Mouse (Mus musculus) olfactory bulb, adult 2 months (tissue): ENCODE results near the gene Gpr45. TPM values are rescaled to one million over a fixed set of nuclear protein-coding genes. Genes with fewer than 3 reads are reported as not detected.

ENCODE experiments used
- H3K27ac ChIP-seq: fragments of 200-500 bp; 2 replicates; pipeline ENCODE4 v1.5.1; 2012; ENCODE audit warnings: low read depth, low read length; ENCODE audit not compliant: insufficient read depth
- H3K4me1 ChIP-seq: fragments of 200-500 bp; 2 replicates; pipeline ENCODE4 v1.6.1; 2012; ENCODE audit warnings: low read length; ENCODE audit not compliant: control insufficient read depth, insufficient read depth
- H3K4me3 ChIP-seq: fragments of 200-500 bp; 2 replicates; pipeline ENCODE4 v1.5.1; 2012; ENCODE audit warnings: mild to moderate bottlenecking, low read depth, low read length, moderate library complexity; ENCODE audit not compliant: insufficient read depth
- CTCF ChIP-seq: fragments of 200-500 bp; IDR thresholded peaks from 2 replicates; pipeline ENCODE4 v1.5.1; 2012; ENCODE audit warnings: low read depth, mild to moderate bottlenecking, low read length, moderate library complexity; ENCODE audit not compliant: insufficient read depth
- POLR2A ChIP-seq: fragments of 200-500 bp; IDR thresholded peaks from 2 replicates; pipeline ENCODE4 v1.6.1; 2012; ENCODE audit warnings: mild to moderate bottlenecking, low read depth, low read length, moderate library complexity; ENCODE audit not compliant: insufficient read depth
- WGBS: fragments of 180-500 bp; shearing (Covaris S2); methylation state at CpG from one replicate; pipeline ENCODE4 v1.1.7; 2018; 5-methylcytosine and 5-hydroxymethylcytosine counted together
- polyA plus RNA-seq: library from polyadenylated mRNA; stranded (reverse); fragments of >200 nt; gene quantifications from 2 replicates; pipeline ENCODE4 v1.2.4, GENCODE M21; 2012; ENCODE audit warnings: low replicate concordance; ENCODE audit not compliant: missing spikeins, insufficient read depth, insufficient read length

Gene Gpr45
- not detected in 2 replicates for polyA plus RNA-seq

GRCm38 (mm10) chr1:42952734-42953481, at the start of gene Gpr45:
Gpr45 (plus strand) TSS chr1:42952872.
- under 1% methylated on average over 57 of the region's 71 CpGs for WGBS
- H3K4me1 ChIP-seq = 0 out of 2 replicates have a peak, but pooled peaks cover 4% of the 10 kb centered on the region
- no peak for TF ChIP-seq POLR2A
- TF ChIP-seq CTCF = no peak
- H3K27ac ChIP-seq = no peak within 1 kb of the TSS
- peak within 1 kb of the TSS; percentile 61 for H3K4me3 ChIP-seq

- WGBS = 86% methylated on average over 11 of the region's 11 CpGs
Measured at GRCm38 (mm10) chr1:42905148-42905547, 47.5 kb upstream of the Gpr45 start.

GRCm38 (mm10) chr1:42906696-42907095, 46.0 kb upstream of the Gpr45 start:
- WGBS = 80% methylated on average over 7 of the region's 7 CpGs
- no peak overlapping the region for H3K27ac ChIP-seq
- no peak overlapping the region for H3K4me3 ChIP-seq
- no peak for TF ChIP-seq CTCF
- no peak for TF ChIP-seq POLR2A
- peaks cover 2% of the 10 kb centered on the region; the same call in 1 of the 2 replicates for H3K4me1 ChIP-seq

More at GRCm38 (mm10) chr1:42905148-42905547, 47.5 kb upstream of the Gpr45 start:
- Histone ChIP-seq H3K4me3 (no peak overlapping the region), H3K27ac (no peak overlapping the region), H3K4me1 (peaks cover 2% of the 10 kb centered on the region; the same call in 1 of the 2 replicates)
- no peak for TF ChIP-seq POLR2A
- no peak for TF ChIP-seq CTCF

- no peak overlapping the region for H3K27ac ChIP-seq
- no peak overlapping the region for H3K4me3 ChIP-seq
- H3K4me1 ChIP-seq = peaks cover 2% of the 10 kb centered on the region; the same call in 1 of the 2 replicates
- 57% methylated on average over 4 of the region's 4 CpGs for WGBS
- no peak for TF ChIP-seq CTCF
- no peak for TF ChIP-seq POLR2A
Measured at GRCm38 (mm10) chr1:42907153-42907552, 45.5 kb upstream of the Gpr45 start.

GRCm38 (mm10) chr1:42915062-42915461, 37.6 kb upstream of the Gpr45 start:
- TF ChIP-seq POLR2A = no peak
- no peak for TF ChIP-seq CTCF
- no peak overlapping the region for H3K27ac ChIP-seq
- no peaks in the 10 kb centered on the region for H3K4me1 ChIP-seq
- 8% methylated on average over 4 of the region's 4 CpGs for WGBS
- no peak overlapping the region for H3K4me3 ChIP-seq

- H3K4me3 ChIP-seq = no peak overlapping the region
- no peak overlapping the region for H3K27ac ChIP-seq
- TF ChIP-seq POLR2A (no peak), CTCF (no peak)
- no peaks in the 10 kb centered on the region for H3K4me1 ChIP-seq
- 87% methylated on average over 7 of the region's 7 CpGs for WGBS
Measured at GRCm38 (mm10) chr1:42916719-42917118, 36.0 kb upstream of the Gpr45 start.

GRCm38 (mm10) chr1:42917908-42918307, 34.8 kb upstream of the Gpr45 start:
- Histone ChIP-seq H3K4me3 (no peak overlapping the region), H3K4me1 (no peaks in the 10 kb centered on the region), H3K27ac (no peak overlapping the region)
- no peak for TF ChIP-seq POLR2A
- no peak for TF ChIP-seq CTCF
- WGBS = 52% methylated on average over 4 of the region's 4 CpGs

GRCm38 (mm10) chr1:42923924-42924323, 28.7 kb upstream of the Gpr45 start:
- H3K27ac ChIP-seq = no peak overlapping the region
- no peak for TF ChIP-seq POLR2A
- no peak overlapping the region for H3K4me3 ChIP-seq
- H3K4me1 ChIP-seq = no peaks in the 10 kb centered on the region
- WGBS = 65% methylated on average over 5 of the region's 5 CpGs

GRCm38 (mm10) chr1:42933613-42934012, 19.1 kb upstream of the Gpr45 start:
- Histone ChIP-seq H3K4me1 (no peaks in the 10 kb centered on the region), H3K4me3 (no peak overlapping the region), H3K27ac (no peak overlapping the region)
- no peak for TF ChIP-seq POLR2A
- no peak for TF ChIP-seq CTCF
- WGBS = 100% methylated on average over 1 of the region's 1 CpGs
